ENCODE assay signal across 12 mouse cellular contexts in genomic region chr14:61161367-61162334, GRCm38 (mm10). TPM values are rescaled to one million over a fixed set of nuclear protein-coding genes. Genes with fewer than 3 reads are reported as not detected.
DNase-seq lines count a peak whose midpoint lies in the region; ATAC-seq lines count a peak whose summit lies in the region.
"Had no signal": no experiment of that assay in that cellular context is flagged by ENCODE, and none has a peak within 500 bp of the region (broad histone marks: within the 10 kb centered on the region; RNA-seq: fewer than 3 reads in every experiment).

No protein-coding gene starts in this region.

- intact Hi-C loops in heart, postnatal 25 days (cut with DNase I), result no loop called here
- intact Hi-C loops in heart, postnatal 10 days (cut with DNase I), result no loop called here

- no peak overlapping the region for H3K27ac ChIP-seq in hindbrain, embryonic 13.5 days
- no peak overlapping the region for H3K27ac ChIP-seq in midbrain, embryonic 15.5 days
- H3K27ac ChIP-seq: embryonic facial prominence, embryonic 15.5 days had no signal

- H3K9me3 ChIP-seq in hindbrain, embryonic 13.5 days, result no peaks in the 10 kb centered on the region
- H3K9me3 ChIP-seq in midbrain, embryonic 15.5 days, result no peaks in the 10 kb centered on the region
- H3K9me3 ChIP-seq: embryonic facial prominence, embryonic 15.5 days had no signal

- no peaks in the 10 kb centered on the region for H3K27me3 ChIP-seq in hindbrain, embryonic 13.5 days
- no peaks in the 10 kb centered on the region for H3K27me3 ChIP-seq in midbrain, embryonic 15.5 days (replicated peaks)
- H3K27me3 ChIP-seq: embryonic facial prominence, embryonic 15.5 days had no signal

- no peak overlapping the region for H3K4me3 ChIP-seq in hindbrain, embryonic 13.5 days
- H3K4me3 ChIP-seq in midbrain, embryonic 15.5 days, result no peak overlapping the region
- H3K4me3 ChIP-seq: embryonic facial prominence, embryonic 15.5 days had no signal

- 74% methylated on average over 10 of the region's 10 CpGs for WGBS in hindbrain, embryonic 13.5 days
- 78% methylated on average over 10 of the region's 10 CpGs for WGBS in midbrain, embryonic 15.5 days

- peak; percentile 95 for DNase-seq in heart, adult 11 months
- DNase-seq in heart, postnatal 25 days (ENCODE audit: low spot score), result no peak
- peak; percentile 28 for DNase-seq in right cerebral cortex, adult 18-20 months
- DNase-seq in right cerebral cortex, adult 2 months (ENCODE audit: low spot score in 2 of 2), result no peak
- peak; percentile 67 to 71 for DNase-seq in heart, postnatal 10 days
- DNase-seq in right cerebral cortex, postnatal 36 days (ENCODE audit: low spot score in 2 of 2), result no peak
- DNase-seq: cerebellum, adult 18-20 months; gastrocnemius, postnatal 36 days had no signal

- no peak overlapping the region for H3K9ac ChIP-seq in hindbrain, embryonic 13.5 days
- H3K9ac ChIP-seq in midbrain, embryonic 15.5 days, result no peak overlapping the region
- H3K9ac ChIP-seq: embryonic facial prominence, embryonic 15.5 days had no signal

- H3K36me3 ChIP-seq in hindbrain, embryonic 13.5 days, result no peaks in the 10 kb centered on the region
- H3K36me3 ChIP-seq in midbrain, embryonic 15.5 days (replicated peaks), result no peaks in the 10 kb centered on the region
- H3K36me3 ChIP-seq: embryonic facial prominence, embryonic 15.5 days had no signal

- no peak overlapping the region for H3K4me2 ChIP-seq in hindbrain, embryonic 13.5 days
- no peak overlapping the region for H3K4me2 ChIP-seq in midbrain, embryonic 15.5 days
- H3K4me2 ChIP-seq: embryonic facial prominence, embryonic 15.5 days; midbrain, embryonic 11.5 days had no signal

- H3K4me1 ChIP-seq in hindbrain, embryonic 13.5 days (replicated peaks), result peaks cover 15% of the 10 kb centered on the region; the same call in 1 of the 2 replicates
- peaks cover 13% of the 10 kb centered on the region; the same call in 1 of the 2 replicates for H3K4me1 ChIP-seq in midbrain, embryonic 15.5 days
- H3K4me1 ChIP-seq: embryonic facial prominence, embryonic 15.5 days had no signal

- ATAC-seq in hindbrain, embryonic 13.5 days (ENCODE audit: low FRiP score), result no peak
- ATAC-seq in midbrain, embryonic 15.5 days (replicated peaks), result no peak; the same call in 1 of the 2 replicates

RNA-seq across cellular contexts. Expression of gene Sacs, which starts 23.4 kb away (rescaled TPM):
- 10 to 100 TPM; 32.1 to 32.9 TPM for total RNA-seq in heart, postnatal 25 days (2021)
- total RNA-seq in heart, postnatal 10 days (2021), result 10 to 100 TPM; 31.0 to 34.8 TPM
- 7.9 and 8.1 TPM in 2 replicates for polyA plus RNA-seq in hindbrain, embryonic 13.5 days (2015; fragmentation: Nextera tagmentation; extraction: Ambion mirVana)
- 7.1 and 8.4 TPM in 2 replicates for polyA plus RNA-seq in midbrain, embryonic 15.5 days (2015; fragmentation: Nextera tagmentation; extraction: Ambion mirVana)

Comparison
In these comparisons a context has a peak if more than half of its experiments do, and no peak if none do; other contexts are left out.
1. DNase-seq: peak in heart, adult 11 months (single experiment), right cerebral cortex, adult 18-20 months (single experiment) and heart, postnatal 10 days (2 of 2); none in heart, postnatal 25 days (single experiment), right cerebral cortex, adult 2 months (0 of 2) and right cerebral cortex, postnatal 36 days (0 of 2).